Mouse (Mus musculus): ENCODE measurements around the gene Olfr1432. TPM values are rescaled to one million over a fixed set of nuclear protein-coding genes. Genes with fewer than 3 reads are reported as not detected.
"Not testable (repeated sequence)": the region's sequence is repeated elsewhere in the genome, so short reads cannot be mapped to it uniquely, and the experiment has no call there.

Gene Olfr1432
- under 1 TPM in 1 of 2 experiments, not detected in 1; 0.20 TPM for polyA plus RNA-seq (2017; shearing (Covaris generic))

DNA sequence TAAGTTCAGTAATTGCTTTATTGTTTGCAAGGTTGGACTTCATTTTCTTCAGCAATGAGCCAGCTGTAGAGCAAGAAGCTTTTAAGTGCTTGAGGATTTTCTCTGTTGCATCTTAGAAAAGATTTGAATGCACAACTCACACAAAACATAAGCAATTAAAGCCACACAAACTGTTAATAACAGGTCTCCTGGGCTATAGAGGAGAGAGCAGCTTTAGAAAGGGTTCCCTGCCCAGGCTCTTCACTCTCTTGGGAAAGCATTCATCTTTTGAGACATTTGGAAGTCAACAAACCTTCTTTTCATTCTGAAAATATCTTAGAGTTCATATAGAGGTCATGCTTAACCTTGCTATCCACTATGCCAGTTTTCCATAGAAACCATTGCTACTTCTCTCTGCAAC is at the start of gene Olfr1432:
TSS of gene Olfr1432 (minus strand) at position 101 of the 400 bp plus-strand sequence.
- ATAC-seq: not testable (repeated sequence)

GRCm38 (mm10) chr19:12279554-12279953 is 47.2 kb upstream of the Olfr1432 start, which contains the start of gene Olfr1434:
Gene Olfr1434, plus strand, starts transcription at chr19:12279854.
- no peak for ATAC-seq

DNA sequence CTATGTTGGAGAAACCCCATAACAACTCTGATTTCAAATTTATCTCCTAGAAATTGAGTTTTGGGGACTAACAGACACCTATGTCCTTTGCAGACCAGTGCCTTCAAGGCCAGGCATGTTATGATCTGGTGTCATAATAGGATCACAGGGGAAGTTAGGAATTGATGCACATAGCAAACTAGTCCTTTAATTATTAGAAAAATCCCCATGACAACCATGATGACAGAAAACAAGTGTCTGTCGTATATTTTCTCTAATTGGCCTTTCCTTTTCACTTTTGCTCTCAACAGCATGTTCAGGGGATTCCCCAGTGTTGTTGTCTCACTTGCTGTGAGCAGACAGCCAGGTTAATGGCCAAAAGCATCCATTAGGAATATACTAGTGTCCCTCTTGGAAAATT is 28.3 kb upstream of the Olfr1432 start, which contains the start of gene Olfr235:
TSS of gene Olfr235 (plus strand) at position 301 of the 400 bp plus-strand sequence.
- ATAC-seq: no peak

GRCm38 (mm10) chr19:12241559-12241958 is 9.2 kb upstream of the Olfr1432 start, which contains the start of gene Olfr262:
Gene Olfr262, minus strand, starts transcription at chr19:12241659.
- no peak for ATAC-seq

GRCm38 (mm10) chr19:12200334-12200733 is 32.1 kb downstream of the Olfr1432 start, which contains the start of gene Olfr1431:
Gene Olfr1431, plus strand, starts transcription at chr19:12200634.
- ATAC-seq: no peak

DNA sequence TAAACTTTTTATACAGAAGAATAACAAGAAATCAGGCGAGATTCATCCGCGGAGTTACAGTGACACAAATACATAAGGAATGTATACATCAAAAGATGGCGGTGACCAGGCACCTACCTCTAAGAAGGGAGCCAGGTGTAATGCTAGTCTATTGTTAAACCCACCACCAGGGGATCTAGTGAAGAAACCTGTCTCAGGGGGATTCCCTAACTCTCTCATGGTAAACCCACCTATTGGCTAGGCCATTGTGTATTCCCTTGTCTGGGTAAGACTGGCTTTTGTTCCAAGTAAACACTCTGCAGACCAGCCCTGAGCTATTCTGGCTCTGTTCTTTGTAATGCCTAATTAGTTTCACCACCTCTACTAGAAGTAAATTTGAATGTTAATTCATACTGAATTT is 33.3 kb downstream of the Olfr1432 start:
- ATAC-seq: not testable (repeated sequence)

Other genes with a start within 250 kb of the Olfr1432 start
- gene Olfr1423, start 191.3 kb downstream of the Olfr1432 start, polyA plus RNA-seq (2017; shearing (Covaris generic)): under 1 TPM in 1 of 2 experiments, not detected in 1; 0.05 TPM
- not detected for gene Olfr1424, start 169.9 kb downstream of the Olfr1432 start, polyA plus RNA-seq (2017; shearing (Covaris generic))
- not detected for gene Olfr1425, start 154.9 kb downstream of the Olfr1432 start, polyA plus RNA-seq (2017; shearing (Covaris generic))
- gene Olfr1426, start 140.6 kb downstream of the Olfr1432 start, polyA plus RNA-seq (2017; shearing (Covaris generic)): not detected
- gene Olfr1427, start 129.3 kb downstream of the Olfr1432 start, polyA plus RNA-seq (2017; shearing (Covaris generic)): not detected
- gene Olfr1428, start 116.7 kb downstream of the Olfr1432 start, polyA plus RNA-seq (2017; shearing (Covaris generic)): not detected
- not detected for gene Olfr76, start 109.4 kb downstream of the Olfr1432 start, polyA plus RNA-seq (2017; shearing (Covaris generic))
- gene Olfr1555-ps1, start 62.5 kb downstream of the Olfr1432 start, polyA plus RNA-seq (2017; shearing (Covaris generic)): under 1 TPM in 1 of 2 experiments, not detected in 1; 0.15 TPM
- not detected for gene Olfr1431, start 32.0 kb downstream of the Olfr1432 start, polyA plus RNA-seq (2017; shearing (Covaris generic))
- not detected for gene Olfr262, start 9.1 kb upstream of the Olfr1432 start, polyA plus RNA-seq (2017; shearing (Covaris generic))
- gene Olfr235, start 28.4 kb upstream of the Olfr1432 start, polyA plus RNA-seq (2017; shearing (Covaris generic)): not detected
- gene Olfr1434, start 47.3 kb upstream of the Olfr1432 start, polyA plus RNA-seq (2017; shearing (Covaris generic)): not detected
- gene Olfr1436, start 66.5 kb upstream of the Olfr1432 start, polyA plus RNA-seq (2017; shearing (Covaris generic)): not detected
- not detected for gene Olfr1437, start 92.5 kb upstream of the Olfr1432 start, polyA plus RNA-seq (2017; shearing (Covaris generic))
- gene Olfr1438-ps1, start 103.3 kb upstream of the Olfr1432 start, polyA plus RNA-seq (2017; shearing (Covaris generic)): not detected
- gene Olfr1440, start 154.7 kb upstream of the Olfr1432 start, polyA plus RNA-seq (2017; shearing (Covaris generic)): under 1 TPM in 1 of 2 experiments, not detected in 1; 0.09 TPM
- not detected for gene Olfr1441, start 184.8 kb upstream of the Olfr1432 start, polyA plus RNA-seq (2017; shearing (Covaris generic))
- gene Pfpl, start 195.3 kb upstream of the Olfr1432 start, polyA plus RNA-seq (2017; shearing (Covaris generic)): not detected
- under 1 TPM; 0.15 to 0.44 TPM for gene Mpeg1, start 228.2 kb upstream of the Olfr1432 start, polyA plus RNA-seq (2017; shearing (Covaris generic))